Mouse (Mus musculus) adrenal gland, postnatal 14 days (tissue): ENCODE measurements at regions not wholly inside any gene's neighbourhood (a gene's known extent, or its start where the extent isn't known, plus 50 kb on each side); places are given as distances from the start of the nearest gene placed in this dataset.

Experiments
- DNase-seq: peaks from one replicate; pipeline ENCODE4 v3.0.0; 2021; ENCODE audit warnings: mixed read lengths

DNA sequence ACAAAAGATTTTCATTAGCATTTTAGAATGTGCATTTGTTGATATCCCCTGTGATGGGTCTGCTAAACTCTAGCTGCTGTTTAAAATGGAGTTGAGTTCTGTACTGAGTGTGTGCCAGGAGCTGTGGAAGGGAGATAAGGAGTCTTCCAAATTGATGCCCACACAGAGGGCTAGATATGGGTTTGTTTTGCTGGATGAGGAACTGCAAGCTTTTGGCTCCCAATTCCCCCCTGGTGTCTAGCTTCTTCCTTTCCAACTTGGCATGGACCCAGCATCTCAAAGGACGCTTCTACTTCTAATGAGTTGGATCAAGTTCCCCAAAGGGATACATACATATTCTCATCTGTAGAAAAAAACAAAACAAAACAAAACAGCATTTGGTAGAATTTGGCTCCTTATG lies 577.0 kb upstream of the Large1 start:
- no peak for DNase-seq

DNA sequence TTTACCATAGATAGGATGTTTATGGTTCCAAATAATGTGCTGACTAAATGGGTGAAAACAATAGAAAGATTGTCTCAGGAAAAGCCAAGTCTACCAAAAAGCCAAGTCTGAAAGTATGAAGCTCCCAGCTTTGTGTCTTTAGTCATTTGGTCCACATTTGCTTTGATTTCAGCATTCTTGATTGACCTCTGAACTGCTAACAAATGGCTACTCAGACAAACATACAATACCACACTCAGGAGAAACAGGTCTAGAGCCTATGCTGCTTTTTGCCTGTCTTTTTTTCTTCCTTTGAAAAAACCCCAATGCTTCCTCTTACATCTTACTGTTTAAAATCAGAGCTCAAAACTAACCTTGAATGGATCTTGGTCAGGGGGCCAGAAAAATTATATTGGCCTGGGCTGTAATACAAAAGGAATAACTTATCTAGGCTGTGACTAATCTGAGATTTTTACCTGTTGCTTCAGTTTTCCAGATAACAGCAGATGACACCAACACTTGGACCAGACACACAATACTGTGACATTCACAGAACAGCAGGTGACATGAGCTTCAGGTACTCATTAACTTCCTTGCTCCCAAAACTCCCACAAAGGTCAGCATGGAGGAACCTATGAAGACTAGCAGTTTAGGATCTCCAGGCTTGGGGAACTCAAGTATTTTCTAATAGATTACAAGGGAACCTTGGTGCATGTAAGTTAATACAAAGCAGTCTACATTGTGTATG lies 572.3 kb upstream of the Large1 start:
- DNase-seq: no peak

- DNase-seq: peak; percentile 14
Observed at GRCm38 (mm10) chr8:73923181-73923580, 569.8 kb upstream of the Large1 start.

DNA sequence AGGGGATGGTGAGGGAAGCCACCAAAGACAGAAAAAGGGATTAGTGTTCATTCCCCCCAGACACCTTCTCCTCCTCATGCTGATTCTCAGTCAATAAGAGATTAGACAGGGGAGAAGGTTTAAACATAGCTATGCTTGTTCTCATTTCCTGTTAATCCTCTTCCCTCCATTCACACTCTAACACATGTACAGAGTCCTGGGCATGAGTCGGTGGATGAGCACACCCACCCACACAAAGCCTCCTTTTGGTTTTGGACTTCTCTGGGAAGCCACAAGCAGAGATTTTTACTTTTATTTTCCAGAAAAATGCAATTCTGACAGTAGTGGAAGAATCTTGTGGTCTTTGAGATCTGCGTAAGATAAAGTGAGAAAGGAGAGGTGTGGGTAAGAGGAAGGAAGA lies 567.8 kb upstream of the Large1 start:
- no peak for DNase-seq

GRCm38 (mm10) chr8:73920564-73920963 lies 567.2 kb upstream of the Large1 start:
- no peak for DNase-seq

DNA sequence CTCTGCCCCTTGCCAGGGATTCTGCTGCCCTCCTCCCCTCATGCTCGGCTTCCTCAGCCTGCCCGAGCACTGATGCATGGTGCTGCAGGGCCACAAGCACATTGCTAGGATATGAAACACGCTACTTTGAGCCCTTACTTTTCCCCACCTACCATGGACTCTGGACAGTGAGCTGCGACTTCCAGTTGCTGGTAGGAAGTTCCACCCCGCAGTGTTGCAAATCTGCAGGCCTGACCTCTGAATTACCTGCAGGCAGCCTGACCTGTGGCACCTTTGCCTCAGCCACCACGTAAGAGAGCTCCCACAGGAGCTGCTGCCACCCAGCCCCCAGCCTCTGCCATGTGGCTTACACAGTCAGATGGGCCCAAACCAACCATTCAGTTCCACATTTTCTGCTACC lies 551.7 kb upstream of the Large1 start:
- no peak for DNase-seq

GRCm38 (mm10) chr8:73903838-73904237 lies 550.5 kb upstream of the Large1 start:
- DNase-seq: no peak

- DNase-seq: no peak
Observed at GRCm38 (mm10) chr8:73885976-73886375, 532.6 kb upstream of the Large1 start.

GRCm38 (mm10) chr8:73881606-73882005 lies 528.3 kb upstream of the Large1 start:
- no peak for DNase-seq
